Mouse (Mus musculus): Measurements from ENCODE around the gene Pde4d. TPM values are rescaled to one million over a fixed set of nuclear protein-coding genes. Genes with fewer than 3 reads are reported as not detected.

The Pde4d gene
- polyA plus RNA-seq, 1 experiment from 2014 or later: 23.8 TPM

DNA sequence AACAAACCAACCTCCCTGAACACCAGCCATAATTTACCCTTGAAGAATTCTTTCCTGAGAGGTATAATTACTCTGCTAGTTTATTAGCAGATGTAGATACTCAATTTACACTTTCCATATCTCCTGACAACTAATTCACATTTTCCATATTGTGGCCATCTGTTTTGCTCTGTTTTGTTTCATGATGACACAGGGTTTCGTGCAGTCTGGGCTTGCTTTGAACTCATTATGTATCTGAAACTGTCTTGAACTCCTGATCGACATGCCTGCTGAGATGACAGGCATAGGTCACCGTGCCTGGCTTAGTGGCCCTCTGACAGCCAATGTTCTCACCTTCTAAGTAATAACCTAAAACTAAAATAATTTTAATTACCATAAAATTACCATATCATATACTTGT, 672.1 kb downstream of the Pde4d start:
- no peak overlapping the region for H3K9ac ChIP-seq
- no peaks in the 10 kb centered on the region for H3K36me3 ChIP-seq
- H3K4me1 ChIP-seq: peaks cover 2% of the 10 kb centered on the region
- H3K27ac ChIP-seq (replicated peaks): no peak overlapping the region
- peaks cover 21% of the 10 kb centered on the region for H3K27me3 ChIP-seq (replicated peaks)
- no peaks in the 10 kb centered on the region for H3K9me3 ChIP-seq
- WGBS: 63% methylated on average over 3 of the region's 3 CpGs
- H3K4me3 ChIP-seq: no peak overlapping the region
- no peak overlapping the region for H3K4me2 ChIP-seq
- no peak for ATAC-seq (ENCODE audit: extremely low read depth, insufficient number of reproducible peaks, low FRiP score, low TSS enrichment)

DNA sequence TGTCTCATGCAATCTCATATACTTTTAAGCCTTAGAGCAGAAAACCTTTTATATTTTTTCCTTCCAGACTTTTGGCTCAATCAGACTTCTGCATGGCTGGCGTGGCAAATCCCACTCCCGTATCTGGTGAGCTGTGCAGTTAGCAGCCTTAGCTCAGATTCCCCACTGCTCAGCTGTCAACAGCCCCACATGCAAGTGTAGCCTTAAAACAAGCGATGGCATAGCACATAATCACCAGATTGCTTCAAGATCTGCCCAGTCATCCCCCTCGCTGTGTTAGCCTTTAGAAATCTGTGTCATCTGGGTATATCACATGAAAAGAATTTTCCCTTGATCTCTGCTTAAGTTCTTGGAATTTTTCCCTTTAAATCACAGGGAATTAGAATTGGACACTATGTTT, 686.7 kb downstream of the Pde4d start:
- ATAC-seq (ENCODE audit: extremely low read depth, insufficient number of reproducible peaks, low FRiP score, low TSS enrichment): no peak
- 43% methylated on average over 4 of the region's 4 CpGs for WGBS
- no peak overlapping the region for H3K27ac ChIP-seq (replicated peaks)

DNA sequence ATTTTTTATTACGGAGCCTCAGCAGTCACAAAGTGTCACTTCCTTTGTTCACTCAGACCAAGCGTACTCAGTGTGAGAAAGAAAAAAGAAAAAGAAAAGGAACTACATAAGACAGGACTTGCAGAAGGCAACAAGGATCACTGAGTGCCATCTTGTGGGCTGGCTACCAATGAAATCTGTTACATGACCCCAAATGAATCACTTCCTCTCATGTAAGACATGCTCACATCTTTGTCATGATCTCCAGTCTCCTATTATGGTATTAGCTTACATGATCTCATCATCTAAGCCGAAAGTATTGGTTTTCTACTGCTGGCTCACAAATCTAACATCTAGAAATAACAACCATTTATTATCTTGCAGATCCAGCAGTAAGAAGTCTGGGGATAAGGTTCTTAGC, 709.0 kb downstream of the Pde4d start:
- no peaks in the 10 kb centered on the region for H3K4me1 ChIP-seq

More for the DNA sequence above, 686.7 kb downstream of the Pde4d start:
- Histone ChIP-seq H3K27me3 (replicated peaks) (no peaks in the 10 kb centered on the region), H3K4me3 (no peak overlapping the region), H3K9ac (no peak overlapping the region), H3K4me2 (no peak overlapping the region), H3K4me1 (no peaks in the 10 kb centered on the region), H3K9me3 (no peaks in the 10 kb centered on the region), H3K36me3 (no peaks in the 10 kb centered on the region)

DNA sequence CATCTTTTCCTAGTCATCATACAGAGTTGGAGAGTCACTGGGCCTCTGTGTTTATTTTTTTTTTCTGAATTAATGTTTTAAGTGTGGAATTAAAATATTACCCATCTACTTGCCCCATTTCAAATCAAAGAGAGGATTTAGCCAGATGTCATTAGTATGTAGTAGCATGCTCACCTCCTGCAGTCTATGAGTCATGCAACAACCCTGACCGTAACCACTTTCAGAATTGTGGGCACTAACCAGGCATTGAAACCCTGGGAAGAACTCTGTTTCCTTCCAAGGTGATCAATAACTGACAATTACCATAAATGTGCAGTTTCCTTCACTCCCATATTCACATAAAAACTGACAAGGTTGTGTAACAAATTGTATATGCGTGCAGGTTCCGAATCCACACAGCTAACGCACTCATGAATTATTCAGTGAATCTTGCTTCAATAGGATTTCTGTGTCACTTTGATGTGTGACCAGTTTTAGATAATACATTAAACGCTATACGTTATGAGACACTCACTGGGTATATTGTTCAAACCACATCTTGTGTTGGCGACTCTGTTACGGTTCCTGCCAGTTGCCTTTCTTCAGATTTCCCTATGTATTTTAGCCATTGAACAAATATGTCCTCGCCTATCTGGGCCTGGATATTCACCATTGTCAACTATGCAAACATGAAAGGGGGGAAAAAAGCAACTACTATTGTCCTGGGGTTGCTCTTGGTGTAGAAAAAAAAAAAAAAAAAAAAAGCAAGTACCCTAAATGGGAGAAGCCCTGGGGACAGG, 719.0 kb downstream of the Pde4d start:
- H3K9me3 ChIP-seq: no peaks in the 10 kb centered on the region
- H3K27me3 ChIP-seq (replicated peaks): no peaks in the 10 kb centered on the region
- H3K4me1 ChIP-seq: peaks cover 5% of the 10 kb centered on the region; the same call in 1 of the 2 replicates
- H3K9ac ChIP-seq: no peak overlapping the region
- no peak overlapping the region for H3K4me2 ChIP-seq
- H3K27ac ChIP-seq (replicated peaks): no peak overlapping the region
- no peak for ATAC-seq (ENCODE audit: extremely low read depth, insufficient number of reproducible peaks, low FRiP score, low TSS enrichment)
- 92% methylated on average over 9 of the region's 9 CpGs for WGBS
- no peak overlapping the region for H3K4me3 ChIP-seq
- H3K36me3 ChIP-seq: no peaks in the 10 kb centered on the region

More for the DNA sequence above, 709.0 kb downstream of the Pde4d start:
- H3K36me3 ChIP-seq: no peaks in the 10 kb centered on the region
- H3K4me3 ChIP-seq: no peak overlapping the region
- no peaks in the 10 kb centered on the region for H3K27me3 ChIP-seq (replicated peaks)
- H3K9ac ChIP-seq: no peak overlapping the region
- ATAC-seq (ENCODE audit: extremely low read depth, insufficient number of reproducible peaks, low FRiP score, low TSS enrichment): no peak
- 68% methylated on average over 3 of the region's 3 CpGs for WGBS
- no peaks in the 10 kb centered on the region for H3K9me3 ChIP-seq
- no peak overlapping the region for H3K4me2 ChIP-seq
- no peak overlapping the region for H3K27ac ChIP-seq (replicated peaks)

- no peak overlapping the region for H3K4me3 ChIP-seq
- no peak for ATAC-seq (ENCODE audit: extremely low read depth, insufficient number of reproducible peaks, low FRiP score, low TSS enrichment)
- H3K9me3 ChIP-seq: no peaks in the 10 kb centered on the region
- no peak overlapping the region for H3K27ac ChIP-seq (replicated peaks)
- no peaks in the 10 kb centered on the region for H3K27me3 ChIP-seq (replicated peaks)
- 75% methylated on average over 2 of the region's 2 CpGs for WGBS
- no peak overlapping the region for H3K4me2 ChIP-seq
- H3K4me1 ChIP-seq: peaks cover 5% of the 10 kb centered on the region; the same call in 1 of the 2 replicates
- no peaks in the 10 kb centered on the region for H3K36me3 ChIP-seq
- H3K9ac ChIP-seq: no peak overlapping the region
Measured at GRCm38 (mm10) chr13:109169335-109169606, 719.5 kb downstream of the Pde4d start.

DNA sequence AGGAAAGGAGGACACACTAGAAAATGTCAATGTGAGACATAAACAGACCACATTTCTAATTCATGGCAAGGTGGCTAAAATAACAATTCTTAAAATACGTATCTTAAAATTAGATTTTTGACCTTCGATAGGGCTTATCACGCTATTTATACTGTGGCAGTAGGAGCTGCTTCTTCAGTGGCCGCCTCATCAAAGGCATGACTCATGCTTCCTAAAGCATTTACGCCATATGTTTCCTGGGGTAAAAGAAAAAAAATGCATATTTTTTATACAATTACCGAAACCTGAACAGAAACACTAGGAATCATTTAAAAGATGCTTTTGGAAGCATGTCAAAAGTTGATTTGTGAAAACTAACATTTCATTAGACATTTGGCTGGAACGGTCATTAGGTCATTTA, 721.9 kb downstream of the Pde4d start:
- no peak for ATAC-seq (ENCODE audit: extremely low read depth, insufficient number of reproducible peaks, low FRiP score, low TSS enrichment)
- no peaks in the 10 kb centered on the region for H3K27me3 ChIP-seq (replicated peaks)
- no peak overlapping the region for H3K4me3 ChIP-seq
- H3K9me3 ChIP-seq: no peaks in the 10 kb centered on the region
- peaks cover 5% of the 10 kb centered on the region; the same call in 1 of the 2 replicates for H3K4me1 ChIP-seq
- 63% methylated on average over 7 of the region's 7 CpGs for WGBS
- no peaks in the 10 kb centered on the region for H3K36me3 ChIP-seq
- H3K27ac ChIP-seq (replicated peaks): no peak overlapping the region
- H3K9ac ChIP-seq: no peak overlapping the region
- H3K4me2 ChIP-seq: no peak overlapping the region

DNA sequence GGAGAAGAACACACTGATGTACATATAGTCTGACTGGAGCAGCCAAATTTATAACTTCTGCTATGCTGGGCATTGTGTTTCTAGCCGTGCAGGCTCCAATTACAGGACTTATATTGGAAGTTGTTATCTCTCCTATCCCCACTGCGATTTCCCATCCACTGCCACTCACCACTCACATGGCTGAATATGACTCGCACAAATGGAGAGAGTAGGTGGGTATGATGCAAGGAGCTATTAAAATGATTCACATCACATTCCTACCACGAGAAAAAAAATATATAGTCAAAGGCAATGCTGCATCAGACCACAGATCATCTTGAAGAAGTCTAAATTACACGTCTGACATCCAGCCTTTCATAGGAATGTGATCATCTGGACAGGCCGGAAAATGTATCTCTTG, 725.5 kb downstream of the Pde4d start:
- Histone ChIP-seq H3K4me1 (peaks cover 5% of the 10 kb centered on the region; the same call in 1 of the 2 replicates), H3K27ac (replicated peaks) (no peak overlapping the region), H3K4me2 (no peak overlapping the region), H3K4me3 (no peak overlapping the region), H3K36me3 (no peaks in the 10 kb centered on the region), H3K9me3 (no peaks in the 10 kb centered on the region), H3K9ac (no peak overlapping the region), H3K27me3 (replicated peaks) (no peaks in the 10 kb centered on the region)
- no peak for ATAC-seq (ENCODE audit: extremely low read depth, insufficient number of reproducible peaks, low FRiP score, low TSS enrichment)
- 62% methylated on average over 6 of the region's 6 CpGs for WGBS

DNA sequence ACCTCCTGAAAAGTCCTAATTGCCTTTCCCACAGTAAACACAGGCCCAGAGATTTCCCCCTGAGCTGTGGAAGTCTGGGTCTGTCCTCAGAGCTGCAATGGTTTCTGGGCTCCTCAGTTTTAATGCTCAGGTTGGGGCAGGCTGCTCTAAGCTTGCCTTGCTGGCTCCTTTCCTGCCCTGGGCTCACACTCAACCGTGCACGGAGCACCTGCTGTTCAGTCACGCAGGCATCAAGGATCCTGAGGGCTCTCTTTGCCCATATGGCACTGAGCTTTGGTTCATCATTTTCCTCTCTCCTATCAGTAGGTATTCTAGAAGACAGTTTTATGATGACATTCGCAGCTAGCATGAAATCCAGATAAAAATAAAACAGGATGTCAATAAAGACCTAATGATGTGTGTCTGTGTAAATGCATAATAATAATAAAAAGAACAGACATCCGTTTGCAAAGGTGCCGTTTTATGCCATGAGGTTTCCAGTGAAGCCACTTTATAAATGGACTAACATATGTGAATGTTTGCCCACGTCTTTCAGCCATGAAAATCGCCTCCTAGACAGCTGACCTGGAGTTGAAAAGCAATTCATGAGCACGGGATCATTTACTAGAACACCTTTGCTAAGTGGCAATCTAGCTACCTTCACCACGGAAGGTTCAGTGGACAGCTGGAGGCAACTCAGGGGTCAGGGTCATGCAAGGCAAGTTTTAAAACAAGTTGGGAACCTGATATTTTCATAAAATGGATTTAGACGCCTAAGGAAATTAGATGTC, 726.3 kb downstream of the Pde4d start:
- Histone ChIP-seq H3K27me3 (replicated peaks) (no peaks in the 10 kb centered on the region), H3K4me2 (no peak overlapping the region), H3K36me3 (no peaks in the 10 kb centered on the region), H3K4me1 (peaks cover 4% of the 10 kb centered on the region; the same call in 1 of the 2 replicates), H3K4me3 (no peak overlapping the region), H3K9me3 (no peaks in the 10 kb centered on the region), H3K27ac (replicated peaks) (no peak overlapping the region), H3K9ac (no peak overlapping the region)
- ATAC-seq (ENCODE audit: extremely low read depth, insufficient number of reproducible peaks, low FRiP score, low TSS enrichment): no peak
- 75% methylated on average over 11 of the region's 11 CpGs for WGBS

DNA sequence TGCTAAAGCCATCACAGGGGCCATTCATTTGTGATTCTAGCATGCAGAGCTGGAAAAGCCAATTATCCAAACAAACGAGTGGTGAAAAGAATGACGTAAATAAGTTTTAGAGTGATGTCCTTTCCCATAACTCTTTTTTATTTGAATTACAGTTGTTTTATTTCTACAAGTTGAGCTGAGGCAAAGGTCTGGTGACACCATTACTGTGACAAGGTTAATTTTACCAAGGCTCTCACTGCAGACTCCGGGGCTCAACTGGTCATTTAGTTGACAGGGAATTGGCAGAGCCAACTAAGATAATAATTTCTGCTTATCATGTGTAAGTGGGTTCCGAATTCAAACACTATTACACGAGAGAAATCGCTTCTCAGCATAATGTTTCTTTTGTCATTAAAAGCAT, 731.6 kb downstream of the Pde4d start:
- H3K4me2 ChIP-seq: no peak overlapping the region
- H3K27ac ChIP-seq (replicated peaks): no peak overlapping the region
- H3K27me3 ChIP-seq (replicated peaks): no peaks in the 10 kb centered on the region
- H3K9ac ChIP-seq: no peak overlapping the region
- WGBS: 67% methylated on average over 6 of the region's 6 CpGs
- H3K9me3 ChIP-seq: no peaks in the 10 kb centered on the region
- ATAC-seq (ENCODE audit: extremely low read depth, insufficient number of reproducible peaks, low FRiP score, low TSS enrichment): no peak
- H3K36me3 ChIP-seq: no peaks in the 10 kb centered on the region
- H3K4me3 ChIP-seq: no peak overlapping the region
- no peaks in the 10 kb centered on the region for H3K4me1 ChIP-seq

DNA sequence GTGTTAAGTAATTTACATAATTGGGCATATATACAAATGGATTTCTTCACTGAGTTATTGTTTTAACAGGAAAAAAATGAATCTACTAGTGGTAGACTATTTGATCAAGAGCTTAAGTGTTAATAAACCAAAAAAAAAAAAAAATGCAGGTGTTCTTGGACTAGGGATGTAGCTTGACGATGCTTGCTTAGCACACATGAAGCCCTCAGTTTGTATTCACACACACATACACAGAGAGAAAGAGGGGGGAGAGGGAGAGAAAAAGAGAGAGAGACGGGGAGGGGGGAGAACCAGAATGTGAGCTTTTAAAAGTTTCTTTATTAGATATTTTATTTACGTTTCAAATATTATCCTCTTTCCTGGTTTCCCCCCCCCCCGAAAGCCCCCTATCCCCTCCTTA, 740.9 kb downstream of the Pde4d start:
- no peak for ATAC-seq (ENCODE audit: extremely low read depth, insufficient number of reproducible peaks, low FRiP score, low TSS enrichment)
- H3K27me3 ChIP-seq (replicated peaks): no peaks in the 10 kb centered on the region
- 64% methylated on average over 4 of the region's 4 CpGs for WGBS

GRCm38 (mm10) chr13:109191176-109191575, 741.4 kb downstream of the Pde4d start:
- Histone ChIP-seq H3K36me3 (no peaks in the 10 kb centered on the region), H3K27ac (replicated peaks) (no peak overlapping the region), H3K4me3 (no peak overlapping the region), H3K27me3 (replicated peaks) (no peaks in the 10 kb centered on the region), H3K4me2 (no peak overlapping the region), H3K9me3 (no peaks in the 10 kb centered on the region), H3K9ac (no peak overlapping the region), H3K4me1 (no peaks in the 10 kb centered on the region)
- 65% methylated on average over 4 of the region's 4 CpGs for WGBS
- ATAC-seq (ENCODE audit: extremely low read depth, insufficient number of reproducible peaks, low FRiP score, low TSS enrichment): no peak

More for the DNA sequence above, 740.9 kb downstream of the Pde4d start:
- no peaks in the 10 kb centered on the region for H3K4me1 ChIP-seq
- no peak overlapping the region for H3K9ac ChIP-seq
- H3K27ac ChIP-seq (replicated peaks): no peak overlapping the region
- H3K9me3 ChIP-seq: no peaks in the 10 kb centered on the region
- no peak overlapping the region for H3K4me3 ChIP-seq
- H3K36me3 ChIP-seq: no peaks in the 10 kb centered on the region
- H3K4me2 ChIP-seq: no peak overlapping the region

DNA sequence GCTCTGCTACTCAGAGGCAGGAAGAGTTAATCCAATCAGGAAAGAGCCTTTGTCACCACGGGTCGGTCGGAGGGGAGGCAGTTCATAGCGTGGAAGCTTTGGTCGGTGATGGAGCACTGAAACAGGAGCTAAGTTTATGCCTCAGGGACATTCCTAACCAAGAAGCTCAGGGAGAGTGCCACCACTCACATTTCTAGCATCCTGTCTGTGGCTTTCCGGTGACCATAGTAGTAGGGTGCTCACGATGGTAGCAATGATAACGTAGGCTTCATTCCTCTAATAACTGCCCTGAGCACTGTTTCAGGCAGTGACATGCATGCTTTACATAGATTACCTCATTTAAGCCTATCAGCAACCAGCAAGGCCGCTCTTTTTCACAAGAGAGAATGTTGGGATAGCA, 755.8 kb downstream of the Pde4d start:
- Histone ChIP-seq H3K27me3 (replicated peaks) (no peaks in the 10 kb centered on the region), H3K27ac (replicated peaks) (no peak overlapping the region), H3K9ac (no peak overlapping the region), H3K4me3 (no peak overlapping the region), H3K36me3 (no peaks in the 10 kb centered on the region), H3K4me1 (no peaks in the 10 kb centered on the region), H3K9me3 (no peaks in the 10 kb centered on the region), H3K4me2 (no peak overlapping the region)
- ATAC-seq (ENCODE audit: extremely low read depth, insufficient number of reproducible peaks, low FRiP score, low TSS enrichment): no peak
- 33% methylated on average over 9 of the region's 9 CpGs for WGBS
